Mouse (Mus musculus): Measurements from ENCODE around the gene Pradc1. TPM values are rescaled to one million over a fixed set of nuclear protein-coding genes. Genes with fewer than 3 reads are reported as not detected.
A peak's percentile ranks its signal among the peaks of the same experiment; 100 is the strongest.
"Not testable (repeated sequence)": the region's sequence is repeated elsewhere in the genome, so short reads cannot be mapped to it uniquely, and the experiment has no call there.

The Pradc1 gene
- polyA plus RNA-seq, 1 experiment: 44.0 TPM

DNA sequence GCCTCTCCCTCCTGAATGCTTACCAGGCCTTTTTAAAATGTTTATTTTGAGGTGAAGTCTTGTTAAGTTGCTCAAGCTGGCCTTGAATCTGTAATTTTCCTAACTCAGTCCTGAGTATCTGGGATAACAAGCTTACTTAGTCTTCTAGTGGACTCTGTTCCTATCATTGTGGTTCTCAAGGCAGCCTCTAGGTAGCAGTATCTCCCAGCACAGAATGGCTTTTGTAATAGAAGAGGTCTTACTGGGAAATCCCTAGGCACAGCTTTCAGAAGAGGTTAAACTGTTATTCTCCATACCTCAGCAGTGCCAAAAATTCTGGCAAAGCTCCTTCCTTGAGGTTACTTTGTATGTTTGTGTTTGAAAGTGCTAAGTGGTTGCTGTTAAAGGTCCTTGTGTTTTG is 13.6 kb upstream of the Pradc1 start:
- Histone ChIP-seq H3K27ac (ENCODE audit: insufficient read depth, low read length) (no peak overlapping the region), H3K4me1 (ENCODE audit: control insufficient read depth, insufficient read depth, low read length) (no peaks in the 10 kb centered on the region), H3K4me3 (ENCODE audit: insufficient read depth, low read length) (no peak overlapping the region)
- TF ChIP-seq CTCF (IDR thresholded peaks at IDR 0.05; ENCODE audit: extremely low read depth, insufficient read depth, low read length) (peak; percentile 36; the same call in 1 of the 2 replicates), POLR2A (IDR thresholded peaks at IDR 0.05; ENCODE audit: extremely low read depth, insufficient read depth, low read length) (no peak)

DNA sequence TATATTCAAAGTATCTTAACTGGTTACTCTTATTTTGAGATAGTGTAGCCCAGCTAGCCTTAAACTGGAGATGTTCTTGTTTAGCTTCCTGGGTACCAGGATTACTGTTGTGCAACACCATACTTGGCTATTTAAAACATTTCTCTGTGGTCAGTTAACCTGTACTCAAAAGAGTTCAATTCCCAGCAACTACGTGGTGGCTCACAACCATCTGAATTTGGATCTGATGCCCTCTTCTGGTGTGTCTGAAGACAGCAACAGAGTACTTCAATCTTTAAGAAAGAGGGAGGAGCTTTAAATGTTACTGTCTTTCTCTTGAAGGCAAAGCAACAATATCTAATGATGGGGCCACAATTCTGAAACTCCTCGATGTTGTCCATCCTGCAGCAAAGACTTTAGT is 7.9 kb upstream of the Pradc1 start:
- Histone ChIP-seq H3K4me1 (ENCODE audit: control insufficient read depth, insufficient read depth, low read length) (peaks cover 3% of the 10 kb centered on the region; the same call in 1 of the 2 replicates), H3K4me3 (ENCODE audit: insufficient read depth, low read length) (no peak overlapping the region), H3K27ac (ENCODE audit: insufficient read depth, low read length) (no peak overlapping the region)
- TF ChIP-seq POLR2A (IDR thresholded peaks at IDR 0.05; ENCODE audit: extremely low read depth, insufficient read depth, low read length) (no peak), CTCF (IDR thresholded peaks at IDR 0.05; ENCODE audit: extremely low read depth, insufficient read depth, low read length) (no peak)

DNA sequence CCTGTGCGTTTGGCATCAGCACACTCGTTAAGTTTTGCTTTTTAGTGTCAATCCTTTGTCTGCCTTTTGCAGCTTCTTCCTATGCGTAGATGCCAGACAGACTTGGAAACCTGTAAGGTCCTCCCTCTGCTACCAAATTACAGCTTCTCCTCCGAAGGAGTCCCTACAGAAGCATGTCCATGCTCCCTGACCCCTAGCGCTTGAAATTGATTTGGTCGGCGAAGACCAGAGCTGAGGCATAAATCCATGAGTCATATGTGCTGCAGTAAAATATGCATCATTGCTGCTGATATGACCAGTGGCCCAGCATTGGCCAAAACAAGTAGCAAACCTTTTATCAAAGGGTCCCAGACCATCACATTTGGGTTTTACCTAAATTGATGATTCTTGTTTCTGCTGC is 1.0 kb upstream of the Pradc1 start:
- peak overlapping the region; percentile 78 for H3K4me3 ChIP-seq (ENCODE audit: insufficient read depth, low read length)
- peaks cover 9% of the 10 kb centered on the region for H3K4me1 ChIP-seq (ENCODE audit: control insufficient read depth, insufficient read depth, low read length)
- no peak overlapping the region for H3K27ac ChIP-seq (ENCODE audit: insufficient read depth, low read length)
- no peak for TF ChIP-seq POLR2A (IDR thresholded peaks at IDR 0.05; ENCODE audit: extremely low read depth, insufficient read depth, low read length)
- TF ChIP-seq CTCF (IDR thresholded peaks at IDR 0.05; ENCODE audit: extremely low read depth, insufficient read depth, low read length): no peak

DNA sequence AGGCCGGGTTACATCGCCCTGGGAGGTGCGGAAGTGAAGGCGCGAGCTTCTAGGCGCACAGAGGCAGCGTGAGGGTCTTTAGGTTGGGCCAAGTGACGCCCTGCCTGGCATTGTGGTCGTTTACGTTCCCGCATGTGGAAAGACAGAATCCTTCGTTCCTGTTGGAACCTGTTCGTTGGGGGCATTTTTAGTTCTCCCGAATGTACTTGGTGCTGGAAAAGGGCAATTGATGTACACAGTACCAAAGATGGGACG is 568 bp upstream of the Pradc1 start:
- Histone ChIP-seq H3K4me3 (ENCODE audit: insufficient read depth, low read length) (peak overlapping the region; percentile 78), H3K27ac (ENCODE audit: insufficient read depth, low read length) (peak overlapping the region; percentile 43), H3K4me1 (ENCODE audit: control insufficient read depth, insufficient read depth, low read length) (peaks cover 6% of the 10 kb centered on the region)
- TF ChIP-seq POLR2A (IDR thresholded peaks at IDR 0.05; ENCODE audit: extremely low read depth, insufficient read depth, low read length) (no peak), CTCF (IDR thresholded peaks at IDR 0.05; ENCODE audit: extremely low read depth, insufficient read depth, low read length) (no peak)

DNA sequence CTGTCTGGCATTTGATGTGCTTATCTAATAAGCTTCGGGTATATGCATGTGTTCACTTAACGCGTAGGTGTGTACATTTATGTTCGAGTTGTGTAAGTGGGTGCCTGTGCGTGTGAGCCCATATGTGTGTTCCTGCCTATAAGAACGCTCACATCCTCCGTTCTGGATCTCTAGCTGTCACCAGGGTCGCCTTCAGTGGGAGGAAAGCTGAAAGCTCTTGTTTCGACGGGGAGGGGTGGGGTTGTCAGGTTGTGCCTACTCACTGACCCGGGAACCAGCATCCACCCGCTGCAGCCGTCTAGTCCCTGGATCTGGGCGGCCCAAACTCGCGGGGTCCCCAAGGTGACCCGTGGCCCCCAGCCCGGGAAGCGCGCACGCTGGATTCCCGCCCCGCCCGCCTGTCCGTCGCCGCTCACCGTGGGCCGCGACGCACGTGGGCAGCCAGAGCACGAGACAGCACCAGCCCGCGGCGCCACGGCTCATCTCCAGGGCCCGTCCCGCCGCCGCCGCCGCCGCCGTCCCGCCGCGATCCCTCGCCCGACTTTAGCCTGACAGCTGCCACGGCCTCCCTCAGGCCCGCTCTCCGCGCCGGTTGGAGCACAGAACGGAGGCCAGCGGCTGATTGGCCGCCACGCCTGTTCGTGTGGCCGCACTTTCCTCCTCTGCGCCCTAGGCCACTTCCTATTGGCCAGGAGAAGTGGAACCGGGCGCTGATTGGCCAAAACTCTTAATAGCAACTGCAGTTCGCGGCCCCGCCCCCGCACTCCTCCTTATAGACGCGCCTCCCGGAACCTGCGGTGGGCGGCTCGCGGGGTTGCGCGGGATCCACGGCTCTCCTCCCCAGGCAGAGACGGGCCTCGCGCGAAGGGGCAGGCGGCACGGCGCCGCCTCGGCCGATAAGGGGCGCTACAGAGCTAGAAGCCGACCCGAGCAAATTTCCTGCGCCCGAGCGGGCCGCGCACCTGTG is 790 bp downstream of the Pradc1 start, which contains the start of gene Cct7:
Gene Cct7, plus strand, starts transcription at position 818 of the 967 bp plus-strand sequence.
- TF ChIP-seq CTCF (IDR thresholded peaks at IDR 0.05; ENCODE audit: extremely low read depth, insufficient read depth, low read length) (peak; percentile 33; the same call in 1 of the 2 replicates), POLR2A (IDR thresholded peaks at IDR 0.05; ENCODE audit: extremely low read depth, insufficient read depth, low read length) (0 out of 2 replicates have a peak, but pooled peaks have one; percentile 8)
- Histone ChIP-seq H3K27ac (ENCODE audit: insufficient read depth, low read length) (peak within 1 kb of the TSS; percentile 75), H3K4me3 (ENCODE audit: insufficient read depth, low read length) (peak within 1 kb of the TSS; percentile 78), H3K4me1 (ENCODE audit: control insufficient read depth, insufficient read depth, low read length) (peaks cover 5% of the 10 kb centered on the region)

DNA sequence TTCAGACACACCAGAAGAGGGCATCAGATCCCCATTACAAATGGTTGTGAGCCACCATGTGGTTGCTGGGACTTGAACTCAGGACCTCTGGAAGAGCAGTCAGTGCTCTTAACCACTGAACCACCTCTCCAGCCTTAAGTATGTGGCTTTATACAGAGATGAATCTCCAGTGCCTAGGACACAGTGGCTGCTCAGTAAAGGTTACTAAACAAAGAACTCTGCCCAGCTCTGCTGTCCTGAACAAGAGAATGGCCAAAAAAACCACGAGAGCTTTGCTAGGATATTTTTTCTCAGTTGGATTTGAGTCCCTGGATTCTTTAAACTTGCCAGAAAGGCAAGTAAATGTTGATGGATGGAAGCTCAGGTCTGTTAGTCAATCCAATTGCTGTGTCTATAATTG is 1.6 kb downstream of the Pradc1 start:
- not testable (repeated sequence) for H3K4me1 ChIP-seq (ENCODE audit: control insufficient read depth, insufficient read depth, low read length); H3K27ac ChIP-seq (ENCODE audit: insufficient read depth, low read length); H3K4me3 ChIP-seq (ENCODE audit: insufficient read depth, low read length)

DNA sequence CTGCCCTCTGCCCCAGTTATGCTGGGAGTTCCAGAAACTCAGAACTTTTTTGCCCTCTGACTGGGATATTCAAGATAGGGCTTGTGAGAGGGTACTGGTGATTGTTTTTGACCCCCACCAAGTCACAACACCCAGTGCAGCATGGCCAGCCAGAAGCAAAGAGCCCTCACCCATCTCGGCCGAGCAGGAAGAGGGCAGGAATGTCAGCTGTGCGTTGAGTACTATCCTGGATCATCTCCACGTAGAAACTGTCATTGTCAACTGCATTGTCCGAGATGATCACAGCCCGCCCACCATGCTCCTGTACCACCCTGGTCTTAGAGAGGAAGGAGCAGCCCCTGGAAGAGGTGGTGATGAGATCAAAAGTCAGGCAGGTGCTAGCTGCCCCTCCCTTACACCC is 4.4 kb downstream of the Pradc1 start:
- no peak overlapping the region for H3K4me3 ChIP-seq (ENCODE audit: insufficient read depth, low read length)
- no peak for TF ChIP-seq POLR2A (IDR thresholded peaks at IDR 0.05; ENCODE audit: extremely low read depth, insufficient read depth, low read length)
- TF ChIP-seq CTCF (IDR thresholded peaks at IDR 0.05; ENCODE audit: extremely low read depth, insufficient read depth, low read length): no peak
- H3K4me1 ChIP-seq (ENCODE audit: control insufficient read depth, insufficient read depth, low read length): no peaks in the 10 kb centered on the region
- no peak overlapping the region for H3K27ac ChIP-seq (ENCODE audit: insufficient read depth, low read length)

DNA sequence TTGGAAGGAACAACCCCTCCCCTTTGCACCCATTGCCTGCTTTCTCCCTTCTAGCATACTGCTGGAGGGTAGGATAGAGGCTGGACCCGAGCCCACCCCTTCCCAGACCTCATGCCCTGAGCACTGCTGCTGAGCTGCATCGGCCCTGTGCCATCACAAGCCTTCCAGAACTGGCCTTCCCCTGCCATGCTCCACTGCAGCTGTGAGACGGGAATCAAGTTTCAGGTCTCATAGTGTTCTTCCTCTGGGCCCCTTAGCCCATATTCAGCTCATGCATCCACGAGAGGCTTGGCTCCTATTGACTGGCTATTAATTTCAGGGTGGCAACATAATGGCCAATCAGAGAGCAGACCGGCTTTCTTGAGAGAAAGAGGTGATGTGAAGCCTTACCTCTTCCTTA is 6.5 kb downstream of the Pradc1 start:
- TF ChIP-seq POLR2A (IDR thresholded peaks at IDR 0.05; ENCODE audit: extremely low read depth, insufficient read depth, low read length): no peak
- TF ChIP-seq CTCF (IDR thresholded peaks at IDR 0.05; ENCODE audit: extremely low read depth, insufficient read depth, low read length): no peak
- Histone ChIP-seq H3K27ac (ENCODE audit: insufficient read depth, low read length) (no peak overlapping the region), H3K4me3 (ENCODE audit: insufficient read depth, low read length) (no peak overlapping the region), H3K4me1 (ENCODE audit: control insufficient read depth, insufficient read depth, low read length) (no peaks in the 10 kb centered on the region)

DNA sequence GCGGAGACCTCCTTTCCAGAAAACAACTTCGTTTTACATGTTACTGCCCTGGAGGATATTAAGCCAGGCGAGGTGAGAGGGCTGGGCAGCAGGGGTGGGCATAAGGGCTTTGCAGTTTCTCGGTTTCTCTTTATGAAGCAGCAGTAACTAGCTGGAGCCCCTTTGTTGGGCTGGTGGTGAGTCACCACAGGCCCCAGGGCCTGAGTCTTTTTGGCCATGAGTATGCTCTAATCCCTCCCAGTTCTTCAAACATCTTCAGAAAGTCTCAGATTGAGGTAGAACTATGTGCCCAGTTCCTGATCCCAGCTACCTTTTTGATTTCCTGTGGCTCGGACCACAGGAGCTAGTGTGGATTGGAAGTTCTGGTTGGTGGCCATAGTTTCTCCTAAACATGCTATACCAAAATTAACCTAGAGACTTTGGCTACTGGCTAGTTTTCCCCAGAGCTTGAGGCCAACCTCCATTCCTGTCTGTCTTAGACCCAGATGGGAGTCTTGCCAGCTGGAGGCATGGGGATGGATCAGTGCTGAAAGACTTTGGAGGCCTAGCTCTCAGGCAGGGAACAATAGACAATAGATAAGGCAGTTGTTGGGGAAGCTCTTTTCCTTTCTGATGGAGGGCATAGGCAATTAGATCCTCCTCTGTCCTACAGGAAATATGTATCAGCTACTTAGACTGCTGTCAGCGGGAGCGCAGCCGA is 7.4 kb downstream of the Pradc1 start:
- H3K4me1 ChIP-seq (ENCODE audit: control insufficient read depth, insufficient read depth, low read length): no peaks in the 10 kb centered on the region
- TF ChIP-seq CTCF (IDR thresholded peaks at IDR 0.05; ENCODE audit: extremely low read depth, insufficient read depth, low read length): no peak
- no peak overlapping the region for H3K4me3 ChIP-seq (ENCODE audit: insufficient read depth, low read length)
- no peak overlapping the region for H3K27ac ChIP-seq (ENCODE audit: insufficient read depth, low read length)

Data from cortical plate, adult 2 months (tissue).